Mouse (Mus musculus) olfactory bulb, adult 2 months (tissue): ENCODE measurements around the gene H2-T23. TPM values are rescaled to one million over a fixed set of nuclear protein-coding genes. Genes with fewer than 3 reads are reported as not detected.

Source experiments
- H3K27ac ChIP-seq: fragments of 200-500 bp; 2 replicates; pipeline ENCODE4 v1.5.1; 2012; ENCODE audit warnings: low read depth, low read length; ENCODE audit not compliant: insufficient read depth
- H3K4me1 ChIP-seq: fragments of 200-500 bp; 2 replicates; pipeline ENCODE4 v1.6.1; 2012; ENCODE audit warnings: low read length; ENCODE audit not compliant: control insufficient read depth, insufficient read depth
- H3K4me3 ChIP-seq: fragments of 200-500 bp; 2 replicates; pipeline ENCODE4 v1.5.1; 2012; ENCODE audit warnings: mild to moderate bottlenecking, low read depth, low read length, moderate library complexity; ENCODE audit not compliant: insufficient read depth
- CTCF ChIP-seq: fragments of 200-500 bp; IDR thresholded peaks from 2 replicates; pipeline ENCODE4 v1.5.1; 2012; ENCODE audit warnings: low read depth, mild to moderate bottlenecking, low read length, moderate library complexity; ENCODE audit not compliant: insufficient read depth
- POLR2A ChIP-seq: fragments of 200-500 bp; IDR thresholded peaks from 2 replicates; pipeline ENCODE4 v1.6.1; 2012; ENCODE audit warnings: mild to moderate bottlenecking, low read depth, low read length, moderate library complexity; ENCODE audit not compliant: insufficient read depth
- WGBS: fragments of 180-500 bp; shearing (Covaris S2); methylation state at CpG from one replicate; pipeline ENCODE4 v1.1.7; 2018; 5-methylcytosine and 5-hydroxymethylcytosine counted together
- polyA plus RNA-seq: library from polyadenylated mRNA; stranded (reverse); fragments of >200 nt; gene quantifications from 2 replicates; pipeline ENCODE4 v1.2.4, GENCODE M21; 2012; ENCODE audit warnings: low replicate concordance; ENCODE audit not compliant: missing spikeins, insufficient read depth, insufficient read length

Gene H2-T23
- polyA plus RNA-seq, 1 experiment: 151 TPM

DNA sequence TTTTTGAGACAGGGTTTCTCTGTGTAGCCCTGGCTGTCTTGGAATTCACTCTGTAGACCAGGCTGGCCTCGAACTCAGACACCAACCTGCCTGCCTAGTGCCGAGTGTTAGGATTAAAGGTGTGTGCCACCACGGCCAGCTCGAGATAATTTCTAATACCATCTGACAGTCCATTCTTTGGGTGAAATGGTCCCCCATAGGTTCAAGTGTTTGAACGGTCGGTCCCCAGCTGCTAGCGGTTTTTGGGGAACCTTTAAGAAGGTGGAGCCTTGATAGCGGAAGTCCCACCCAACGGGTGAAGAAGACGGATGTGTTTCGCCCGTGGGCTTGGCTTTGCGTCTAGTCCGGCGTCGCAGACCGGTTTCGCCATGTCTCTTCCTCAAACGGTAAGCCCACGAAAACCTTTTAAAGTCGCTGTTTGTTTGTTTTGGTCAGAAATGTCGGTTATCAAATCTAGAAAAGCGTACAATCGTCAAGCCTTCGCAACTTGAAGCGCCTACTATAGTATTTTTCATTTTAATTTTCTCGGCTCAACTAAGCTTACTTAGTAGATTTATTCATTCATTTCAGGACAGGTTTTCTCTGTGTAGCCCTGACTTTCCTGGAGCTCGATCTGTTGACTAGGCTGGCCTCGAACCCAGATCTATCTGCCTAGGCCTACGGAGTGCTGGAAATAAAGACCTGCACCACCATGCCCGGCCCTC is 38.3 kb downstream of the H2-T23 start:
- peaks cover 15% of the 10 kb centered on the region for H3K4me1 ChIP-seq
- WGBS: 2% methylated on average over 31 of the region's 31 CpGs
- H3K4me3 ChIP-seq: peak overlapping the region; percentile 55
- TF ChIP-seq CTCF (no peak), POLR2A (peak; percentile 64)
- peak overlapping the region; percentile 79; the same call in 1 of the 2 replicates for H3K27ac ChIP-seq

DNA sequence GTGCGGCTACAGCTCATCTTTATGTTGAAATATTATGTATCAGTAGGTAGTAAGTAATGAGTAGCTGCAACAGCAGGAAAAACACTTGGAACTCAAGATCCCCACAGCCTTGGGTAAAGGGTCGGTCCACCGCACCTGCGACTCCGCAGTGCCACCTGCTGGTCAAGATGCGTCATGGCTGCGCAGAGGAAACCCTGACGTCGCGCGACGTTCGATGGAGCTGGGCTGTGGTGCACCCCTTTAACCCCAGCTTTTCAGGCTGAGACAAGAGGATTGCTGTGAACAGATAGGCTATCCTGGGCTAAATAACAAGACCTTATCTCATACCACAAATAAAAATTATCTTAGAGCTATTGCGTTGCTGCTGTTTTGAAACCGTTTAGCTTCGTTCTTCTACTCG is 39.0 kb downstream of the H2-T23 start:
- peaks cover 15% of the 10 kb centered on the region for H3K4me1 ChIP-seq
- 3% methylated on average over 17 of the region's 17 CpGs for WGBS
- H3K4me3 ChIP-seq: no peak overlapping the region
- TF ChIP-seq POLR2A: no peak
- peak; percentile 97 for TF ChIP-seq CTCF
- no peak overlapping the region for H3K27ac ChIP-seq

- 30% methylated on average over 10 of the region's 10 CpGs for WGBS
Observed at GRCm38 (mm10) chr17:35991781-35992180, 40.9 kb downstream of the H2-T23 start.

DNA sequence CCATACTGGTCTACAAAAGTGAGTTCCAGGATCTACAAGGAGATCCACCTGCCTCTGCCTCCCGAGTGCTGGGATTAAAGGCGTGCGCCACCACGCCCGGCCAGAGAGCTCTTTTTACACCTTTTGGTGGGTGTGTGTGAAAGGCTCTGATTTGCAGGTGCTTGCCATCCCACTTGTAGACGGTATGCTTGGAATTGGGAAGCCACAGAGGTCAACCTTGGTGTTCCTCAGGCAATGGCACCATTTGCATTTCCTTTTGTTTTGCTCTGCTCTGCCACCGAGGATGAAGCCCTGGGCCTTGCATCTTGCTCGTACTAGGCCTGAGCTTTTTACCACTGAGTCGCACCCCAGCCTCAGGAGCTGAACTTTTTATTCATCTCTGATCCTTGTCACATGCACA is 50.9 kb downstream of the H2-T23 start:
- no peak overlapping the region for H3K4me3 ChIP-seq
- WGBS: 88% methylated on average over 9 of the region's 9 CpGs
- no peak overlapping the region for H3K27ac ChIP-seq
- TF ChIP-seq POLR2A (no peak), CTCF (no peak)
- peaks cover 14% of the 10 kb centered on the region for H3K4me1 ChIP-seq

More at GRCm38 (mm10) chr17:35991781-35992180, 40.9 kb downstream of the H2-T23 start:
- no peak for TF ChIP-seq CTCF
- H3K4me3 ChIP-seq: peak overlapping the region; percentile 19
- no peak overlapping the region for H3K27ac ChIP-seq
- H3K4me1 ChIP-seq: peaks cover 7% of the 10 kb centered on the region

GRCm38 (mm10) chr17:35980363-35980754 is 52.3 kb downstream of the H2-T23 start:
- Histone ChIP-seq H3K4me3 (peak overlapping the region; percentile 81), H3K4me1 (peaks cover 14% of the 10 kb centered on the region), H3K27ac (peak overlapping the region; percentile 49)
- under 1% methylated on average over 27 of the region's 29 CpGs for WGBS
- TF ChIP-seq CTCF: no peak
- no peak for TF ChIP-seq POLR2A

Other genes with a start within 250 kb of the H2-T23 start
- not detected in 2 replicates for gene Ier3, start 211.2 kb downstream of the H2-T23 start, polyA plus RNA-seq
- not detected in 2 replicates for gene Flot1, start 209.6 kb downstream of the H2-T23 start, polyA plus RNA-seq
- gene Tubb5, start 194.5 kb downstream of the H2-T23 start, polyA plus RNA-seq: 228 and 580 TPM in 2 replicates
- gene Mdc1, start 191.3 kb downstream of the H2-T23 start, polyA plus RNA-seq: 41.3 TPM in 1 of 2 replicates, not detected in the other
- not detected in 2 replicates for gene Nrm, start 171.5 kb downstream of the H2-T23 start, polyA plus RNA-seq
- gene Ppp1r18, start 167.3 kb downstream of the H2-T23 start, polyA plus RNA-seq: not detected in 2 replicates
- not detected in 2 replicates for gene Dhx16, start 153.0 kb downstream of the H2-T23 start, polyA plus RNA-seq
- not detected in 2 replicates for gene 2310061I04Rik, start 135.4 kb downstream of the H2-T23 start, polyA plus RNA-seq
- not detected in 2 replicates for gene Atat1, start 122.8 kb downstream of the H2-T23 start, polyA plus RNA-seq
- gene Mrps18b, start 116.5 kb downstream of the H2-T23 start, polyA plus RNA-seq: not detected in 2 replicates
- not detected in 2 replicates for gene Ppp1r10, start 116.4 kb downstream of the H2-T23 start, polyA plus RNA-seq
- not detected in 2 replicates for gene Abcf1, start 63.1 kb downstream of the H2-T23 start, polyA plus RNA-seq
- gene Gnl1, start 53.0 kb downstream of the H2-T23 start, polyA plus RNA-seq: not detected in 2 replicates
- not detected in 2 replicates for gene Prr3, start 52.6 kb downstream of the H2-T23 start, polyA plus RNA-seq
- not detected in 2 replicates for gene H2-T24, start 12.3 kb downstream of the H2-T23 start, polyA plus RNA-seq
- gene H2-T22, start 9.9 kb upstream of the H2-T23 start, polyA plus RNA-seq: not detected in 2 replicates
- not detected in 2 replicates for gene Gm6034, start 10.1 kb upstream of the H2-T23 start, polyA plus RNA-seq
- gene Gm11127, start 25.5 kb upstream of the H2-T23 start, polyA plus RNA-seq: not detected in 2 replicates
- gene Gm19684, start 88.8 kb upstream of the H2-T23 start, polyA plus RNA-seq: not detected in 2 replicates
- gene Gm7030, start 96.6 kb upstream of the H2-T23 start, polyA plus RNA-seq: not detected in 2 replicates
- gene Gm8909, start 135.7 kb upstream of the H2-T23 start, polyA plus RNA-seq: not detected in 2 replicates
- gene H2-T3, start 157.4 kb upstream of the H2-T23 start, polyA plus RNA-seq: not detected in 2 replicates
- not detected in 2 replicates for gene Rpp21, start 225.2 kb upstream of the H2-T23 start, polyA plus RNA-seq
- gene Trim39, start 239.4 kb upstream of the H2-T23 start, polyA plus RNA-seq: not detected in 2 replicates